Mouse (Mus musculus): ENCODE results near the gene Ciita.

- TF ChIP-seq CTCF (IDR thresholded peaks at IDR 0.05; ENCODE audit: low read depth) (no peak), EP300 (IDR thresholded peaks at IDR 0.05; ENCODE audit: low read depth) (no peak)
Measured at GRCm38 (mm10) chr16:10553858-10554257, 74.0 kb downstream of the Ciita start.
